In genomic region chr10:81543633-81544032, GRCm38 (mm10) we compare ENCODE assay signal across 8 mouse cellular contexts. TPM values are rescaled to one million over a fixed set of nuclear protein-coding genes. Genes with fewer than 3 reads are reported as not detected.
A peak's percentile ranks its signal among the peaks of the same experiment; 100 is the strongest.
DNase-seq lines count a peak whose midpoint lies in the region; ATAC-seq and TF ChIP-seq lines count a peak whose summit lies in the region.

No protein-coding gene starts in this region.

- ATAC-seq in forebrain, embryonic 14.5 days = no peak
- no peak for ATAC-seq in liver, embryonic 15.5 days (ENCODE audit: insufficient read depth)

- TF ChIP-seq POLR2A in CH12.LX (IDR thresholded peaks at IDR 0.05; ENCODE audit: low read depth, low read length) = no peak

- dilution Hi-C loops in CH12.LX (cut with MboI; ENCODE audit: extremely low pct_ligation_motif_present, extremely low pct_unique_long_range_greater_than_20kb, low sequenced_read_pairs) = no loop called here

- H3K4me1 ChIP-seq in heart, embryonic 10.5 days = peaks cover 43% of the 10 kb centered on the region
- H3K4me1 ChIP-seq in CH12.LX (ENCODE audit: control insufficient read depth in 1 of 2, insufficient read depth in 2 of 2) = peaks cover 10 to 54% of the 10 kb centered on the region in 2 experiments; a peak in 3 of 4 replicates
- H3K4me1 ChIP-seq in forebrain, embryonic 14.5 days (ENCODE audit: control insufficient read depth, insufficient read depth, low read length) = peaks cover 12% of the 10 kb centered on the region
- peaks cover 71% of the 10 kb centered on the region for H3K4me1 ChIP-seq in liver, embryonic 15.5 days (replicated peaks)

- no peaks in the 10 kb centered on the region for H3K27me3 ChIP-seq in heart, embryonic 10.5 days (ENCODE audit: insufficient read depth, poor library complexity, severe bottlenecking)
- H3K27me3 ChIP-seq in CH12.LX (replicated peaks) = peaks cover 5% of the 10 kb centered on the region
- no peaks in the 10 kb centered on the region for H3K27me3 ChIP-seq in forebrain, embryonic 14.5 days (replicated peaks; ENCODE audit: control insufficient read depth, insufficient read depth, low read length)
- no peaks in the 10 kb centered on the region for H3K27me3 ChIP-seq in liver, embryonic 15.5 days

- no peak for DNase-seq in heart, embryonic 10.5 days (ENCODE audit: low spot score)
- no peak for DNase-seq in heart, postnatal 4 days
- DNase-seq in CH12.LX (ENCODE audit: extremely low read depth) = no peak
- no peak for DNase-seq in forebrain, embryonic 14.5 days (ENCODE audit: low spot score)
- DNase-seq in adrenal gland, postnatal 14 days = no peak
- DNase-seq in frontal cortex, adult 2 months (ENCODE audit: extremely low spot score in 1 of 2, low spot score in 1 of 2) = no peak
- no peak for DNase-seq in Muller cell, postnatal 12 days (ENCODE audit: inconsistent ontology term)

- peak overlapping the region; percentile 93; the same call in 1 of the 2 replicates for H3K27ac ChIP-seq in heart, embryonic 10.5 days
- H3K27ac ChIP-seq in CH12.LX (ENCODE audit: insufficient read depth, low read depth) = no peak overlapping the region
- no peak overlapping the region for H3K27ac ChIP-seq in forebrain, embryonic 14.5 days (ENCODE audit: low read depth, low read length)
- peak overlapping the region; percentile 94; the same call in 1 of the 2 replicates for H3K27ac ChIP-seq in liver, embryonic 15.5 days (replicated peaks)

- H3K9me3 ChIP-seq in heart, embryonic 10.5 days = no peaks in the 10 kb centered on the region
- no peaks in the 10 kb centered on the region for H3K9me3 ChIP-seq in CH12.LX (replicated peaks; ENCODE audit: low read length)
- no peaks in the 10 kb centered on the region for H3K9me3 ChIP-seq in forebrain, embryonic 14.5 days (replicated peaks; ENCODE audit: control insufficient read depth, low read length)
- no peaks in the 10 kb centered on the region for H3K9me3 ChIP-seq in liver, embryonic 15.5 days (replicated peaks)

- TF ChIP-seq CTCF in CH12.LX (conservative IDR thresholded peaks at IDR 0.05 in 1 of 2, IDR thresholded peaks at IDR 0.05 in 1 of 2; ENCODE audit: low read depth in 2 of 2, low read length in 2 of 2) = no peak

- peaks cover 21% of the 10 kb centered on the region for H3K36me3 ChIP-seq in heart, embryonic 10.5 days
- H3K36me3 ChIP-seq in CH12.LX (replicated peaks in 1 of 2; ENCODE audit: control insufficient read depth in 1 of 2, insufficient read depth in 1 of 2, low read length in 1 of 2) = peaks cover 5 to 46% of the 10 kb centered on the region in 2 experiments
- peaks cover 9% of the 10 kb centered on the region; the same call in 1 of the 2 replicates for H3K36me3 ChIP-seq in forebrain, embryonic 14.5 days (ENCODE audit: control insufficient read depth, insufficient read depth, low read length)
- H3K36me3 ChIP-seq in liver, embryonic 15.5 days (replicated peaks) = peaks cover 13% of the 10 kb centered on the region

- in situ Hi-C loops in CH12.LX (cut with MboI; ENCODE audit: low pct_ligation_motif_present, low pct_unique_long_range_greater_than_20kb, low sequenced_read_pairs) = no loop called here

- WGBS in heart, embryonic 10.5 days = 81% methylated on average over 1 of the region's 1 CpGs
- 81% methylated on average over 1 of the region's 1 CpGs for WGBS in forebrain, embryonic 14.5 days
- WGBS in liver, embryonic 15.5 days (ENCODE audit: insufficient replicate concordance) = 71% methylated on average over 1 of the region's 1 CpGs

- no peak for TF ChIP-seq EP300 in CH12.LX (IDR thresholded peaks at IDR 0.05; ENCODE audit: low read length)

- peak overlapping the region; percentile 32 for H3K4me2 ChIP-seq in CH12.LX (ENCODE audit: insufficient read depth, low read depth, poor library complexity, severe bottlenecking)
- H3K4me2 ChIP-seq in forebrain, embryonic 14.5 days (ENCODE audit: low read length) = peak overlapping the region; percentile 99
- peak overlapping the region; percentile 95 for H3K4me2 ChIP-seq in liver, embryonic 15.5 days

- TF ChIP-seq RAD21 in CH12.LX (IDR thresholded peaks at IDR 0.05; ENCODE audit: low read depth, low read length) = no peak

- H3K9ac ChIP-seq in CH12.LX (ENCODE audit: insufficient read depth, low read depth) = peak overlapping the region; percentile 98; the same call in 1 of the 2 replicates
- peak overlapping the region; percentile 95 for H3K9ac ChIP-seq in forebrain, embryonic 14.5 days (ENCODE audit: low read length)
- peak overlapping the region; percentile 88 for H3K9ac ChIP-seq in liver, embryonic 15.5 days

- peak overlapping the region; percentile 96 for H3K4me3 ChIP-seq in heart, embryonic 10.5 days
- peak overlapping the region in 1 of 3 experiments; percentile 73 for H3K4me3 ChIP-seq in CH12.LX (replicated peaks in 1 of 3; ENCODE audit: low read depth in 2 of 3, low read length in 2 of 3, poor library complexity in 1 of 3)
- peak overlapping the region; percentile 94 for H3K4me3 ChIP-seq in forebrain, embryonic 14.5 days (ENCODE audit: low read depth, low read length)
- H3K4me3 ChIP-seq in liver, embryonic 15.5 days (replicated peaks) = peak overlapping the region; percentile 84

- H3K79me2 ChIP-seq in CH12.LX (replicated peaks; ENCODE audit: control insufficient read depth, extremely low read depth, insufficient read depth, poor library complexity, severe bottlenecking) = peaks cover 12% of the 10 kb centered on the region

TF ChIP-seq in CH12.LX, 34 proteins besides CTCF, POLR2A, EP300 and RAD21:
- no peak for TF ChIP-seq ZNF384 (IDR thresholded peaks at IDR 0.05; ENCODE audit: low read depth, low read length)
- TF ChIP-seq ETS1 (conservative IDR thresholded peaks at IDR 0.05; ENCODE audit: low read depth, low read length) = no peak
- no peak for TF ChIP-seq E2F4 (IDR thresholded peaks at IDR 0.05; ENCODE audit: insufficient replicate concordance, low read depth, low read length)
- no peak for TF ChIP-seq JUN (IDR thresholded peaks at IDR 0.05; ENCODE audit: insufficient read depth, low read depth, low read length)
- no peak for TF ChIP-seq KAT2A (IDR thresholded peaks at IDR 0.05; ENCODE audit: insufficient replicate concordance, low read length)
- TF ChIP-seq MAZ (IDR thresholded peaks at IDR 0.05; ENCODE audit: low read depth, low read length) = no peak
- no peak for TF ChIP-seq CHD1 (IDR thresholded peaks at IDR 0.05; ENCODE audit: low read depth, low read length)

RNA-seq across cellular contexts. Expression of gene Gna11, which starts 1.4 kb away (rescaled TPM):
- polyA plus RNA-seq in heart, embryonic 10.5 days (2016; fragmentation: Nextera tagmentation; extraction: Ambion mirVana) = 73.2 and 79.1 TPM in 2 replicates
- 10 to 100 TPM; 58.5 to 62.7 TPM for total RNA-seq in heart, postnatal 4 days (2021)
- total RNA-seq in CH12.LX (2012; rRNA removed) (7.2 and 9.0 TPM in 2 replicates), CH12.LX (2014; rRNA removed) (4.1 and 4.3 TPM in 2 replicates)
- 6.9 and 8.7 TPM in 2 replicates for polyA plus RNA-seq in CH12.LX (2012; ENCODE audit: insufficient read length, low read depth)
- polyA plus RNA-seq in forebrain, embryonic 14.5 days (2014; fragmentation: Nextera tagmentation; extraction: Ambion mirVana) = 97.6 and 98.9 TPM in 2 replicates
- 20.3 and 24.6 TPM in 2 replicates for polyA plus RNA-seq in liver, embryonic 15.5 days (2015; fragmentation: Nextera tagmentation; extraction: Ambion mirVana)
- total RNA-seq in adrenal gland, postnatal 14 days (2021) = 65.0 and 67.2 TPM in 2 replicates
- 147 and 150 TPM in 2 replicates for polyA plus RNA-seq in frontal cortex, adult 2 months (2012; rRNA removed)

RNA-seq across cellular contexts. Expression of gene Aes, which starts 15.7 kb away (rescaled TPM):
- 467 and 523 TPM in 2 replicates for polyA plus RNA-seq in heart, embryonic 10.5 days (2016; fragmentation: Nextera tagmentation; extraction: Ambion mirVana)
- total RNA-seq in heart, postnatal 4 days (2021) = 100 to 1,000 TPM; 821 to 843 TPM
- total RNA-seq in CH12.LX (2012; rRNA removed) = 93.5 and 114 TPM in 2 replicates
- 7.3 and 11.5 TPM in 2 replicates for total RNA-seq in CH12.LX (2014; rRNA removed)
- 23.4 and 25.1 TPM in 2 replicates for polyA plus RNA-seq in CH12.LX (2012; ENCODE audit: insufficient read length, low read depth)
- 415 and 532 TPM in 2 replicates for polyA plus RNA-seq in forebrain, embryonic 14.5 days (2014; fragmentation: Nextera tagmentation; extraction: Ambion mirVana)
- polyA plus RNA-seq in liver, embryonic 15.5 days (2015; fragmentation: Nextera tagmentation; extraction: Ambion mirVana) = 243 and 271 TPM in 2 replicates
- total RNA-seq in adrenal gland, postnatal 14 days (2021) = 646 and 698 TPM in 2 replicates
- 867 and 972 TPM in 2 replicates for polyA plus RNA-seq in frontal cortex, adult 2 months (2012; rRNA removed)

RNA-seq across cellular contexts. Expression of gene Gna15, which starts 19.6 kb away (rescaled TPM):
- polyA plus RNA-seq in heart, embryonic 10.5 days (2016; fragmentation: Nextera tagmentation; extraction: Ambion mirVana) = 2.8 and 4.8 TPM in 2 replicates
- total RNA-seq in heart, postnatal 4 days (2021) = under 1 TPM; 0.48 to 0.56 TPM
- total RNA-seq in CH12.LX (2012; rRNA removed) (9.9 and 10.0 TPM in 2 replicates), CH12.LX (2014; rRNA removed) (5.2 and 5.5 TPM in 2 replicates)
- polyA plus RNA-seq in CH12.LX (2012; ENCODE audit: insufficient read length, low read depth) = 4.9 and 5.2 TPM in 2 replicates
- polyA plus RNA-seq in forebrain, embryonic 14.5 days (2014; fragmentation: Nextera tagmentation; extraction: Ambion mirVana) = 0.90 and 1.2 TPM in 2 replicates
- polyA plus RNA-seq in liver, embryonic 15.5 days (2015; fragmentation: Nextera tagmentation; extraction: Ambion mirVana) = 4.3 and 5.6 TPM in 2 replicates
- total RNA-seq in adrenal gland, postnatal 14 days (2021) = 0.85 and 1.9 TPM in 2 replicates
- 2.9 and 3.7 TPM in 2 replicates for polyA plus RNA-seq in frontal cortex, adult 2 months (2012; rRNA removed)

RNA-seq across cellular contexts. Expression of gene Tle2, which starts 30.7 kb away (rescaled TPM):
- polyA plus RNA-seq in heart, embryonic 10.5 days (2016; fragmentation: Nextera tagmentation; extraction: Ambion mirVana) = 17.4 and 18.3 TPM in 2 replicates
- total RNA-seq in heart, postnatal 4 days (2021) = 10 to 100 TPM; 15.3 to 17.1 TPM
- total RNA-seq in CH12.LX (2012; rRNA removed) = 0.30 TPM in 1 of 2 replicates, not detected in the other
- not detected in 2 replicates for total RNA-seq in CH12.LX (2014; rRNA removed)
- 0.29 TPM in 1 of 2 replicates, not detected in the other for polyA plus RNA-seq in CH12.LX (2012; ENCODE audit: insufficient read length, low read depth)
- 12.0 and 17.2 TPM in 2 replicates for polyA plus RNA-seq in forebrain, embryonic 14.5 days (2014; fragmentation: Nextera tagmentation; extraction: Ambion mirVana)
- polyA plus RNA-seq in liver, embryonic 15.5 days (2015; fragmentation: Nextera tagmentation; extraction: Ambion mirVana) = 2.2 and 2.6 TPM in 2 replicates
- 17.8 and 18.1 TPM in 2 replicates for total RNA-seq in adrenal gland, postnatal 14 days (2021)
- polyA plus RNA-seq in frontal cortex, adult 2 months (2012; rRNA removed) = 120 and 136 TPM in 2 replicates

RNA-seq across cellular contexts. Expression of gene S1pr4, which starts 43.7 kb away (rescaled TPM):
- polyA plus RNA-seq in heart, embryonic 10.5 days (2016; fragmentation: Nextera tagmentation; extraction: Ambion mirVana) = 0.46 and 0.83 TPM in 2 replicates
- under 1 TPM; 0.50 to 0.57 TPM for total RNA-seq in heart, postnatal 4 days (2021)
- 0.25 and 0.30 TPM in 2 replicates for total RNA-seq in CH12.LX (2012; rRNA removed)
- total RNA-seq in CH12.LX (2014; rRNA removed) = not detected in 2 replicates
- 0.16 and 0.19 TPM in 2 replicates for polyA plus RNA-seq in CH12.LX (2012; ENCODE audit: insufficient read length, low read depth)
- 0.26 and 0.53 TPM in 2 replicates for polyA plus RNA-seq in forebrain, embryonic 14.5 days (2014; fragmentation: Nextera tagmentation; extraction: Ambion mirVana)
- 4.1 and 5.4 TPM in 2 replicates for polyA plus RNA-seq in liver, embryonic 15.5 days (2015; fragmentation: Nextera tagmentation; extraction: Ambion mirVana)
- total RNA-seq in adrenal gland, postnatal 14 days (2021) = 2.3 and 7.4 TPM in 2 replicates
- 0.94 and 1.1 TPM in 2 replicates for polyA plus RNA-seq in frontal cortex, adult 2 months (2012; rRNA removed)

Comparison
In these comparisons a context has a peak if more than half of its experiments do, and no peak if none do; other contexts are left out.
1. H3K27ac ChIP-seq: peak in heart, embryonic 10.5 days (single experiment) and liver, embryonic 15.5 days (single experiment); none in CH12.LX (single experiment) and forebrain, embryonic 14.5 days (single experiment).
2. H3K4me2 ChIP-seq: peak in every context shown above with its lines; median percentile 99 in forebrain, embryonic 14.5 days; 95 in liver, embryonic 15.5 days; 32 in CH12.LX.
3. Peak in every context shown above with its lines, with median percentiles within 50 percentile points of each other: H3K9ac ChIP-seq.